Mouse (Mus musculus): ENCODE data around the gene Sfmbt1.

DNA sequence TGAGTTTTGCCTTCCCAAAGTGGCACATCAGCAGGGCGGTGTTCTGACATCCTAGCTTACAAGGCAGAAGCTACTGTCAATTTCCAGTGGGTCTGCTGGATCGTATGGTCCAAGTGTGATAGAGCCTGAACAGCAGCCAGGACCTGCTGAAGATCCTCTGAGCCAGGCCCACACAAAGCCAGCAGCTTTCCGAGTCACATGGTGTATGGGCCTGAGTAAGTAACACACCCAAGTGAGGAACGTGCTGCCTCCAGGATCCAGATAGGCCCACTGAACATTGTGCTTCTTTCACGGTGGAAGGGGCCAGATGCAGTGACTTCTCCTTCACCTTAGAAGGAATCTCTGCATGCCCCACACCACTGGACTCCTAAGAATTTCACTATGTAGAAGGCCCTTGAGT, 137.7 kb downstream of the Sfmbt1 start:
- no peak for TF ChIP-seq CTCF (IDR thresholded peaks at IDR 0.05; ENCODE audit: low read depth, low read length)
- no peak for TF ChIP-seq POLR2A (IDR thresholded peaks at IDR 0.05; ENCODE audit: borderline replicate concordance, low read depth, low read length)
